Mouse (Mus musculus): ENCODE results near the gene Cd80. TPM values are rescaled to one million over a fixed set of nuclear protein-coding genes. Genes with fewer than 3 reads are reported as not detected.

Gene Cd80
- polyA plus RNA-seq (2014; fragmentation: Nextera tagmentation; extraction: Ambion mirVana) = 0.25 and 0.31 TPM in 2 replicates

- ATAC-seq (no peak), DNase-seq (ENCODE audit: low spot score) (no peak)
- Histone ChIP-seq H3K27me3 (replicated peaks; ENCODE audit: control insufficient read depth, insufficient read depth, low read length) (no peaks in the 10 kb centered on the region), H3K36me3 (ENCODE audit: control insufficient read depth, insufficient read depth, low read length) (no peaks in the 10 kb centered on the region), H3K9ac (ENCODE audit: low read length) (no peak within 1 kb of the TSS), H3K4me3 (ENCODE audit: low read depth, low read length) (no peak within 1 kb of the TSS), H3K4me2 (ENCODE audit: low read length) (no peak within 1 kb of the TSS), H3K27ac (ENCODE audit: low read depth, low read length) (no peak within 1 kb of the TSS), H3K9me3 (replicated peaks; ENCODE audit: control insufficient read depth, low read length) (no peaks in the 10 kb centered on the region), H3K4me1 (ENCODE audit: control insufficient read depth, insufficient read depth, low read length) (peaks cover 4% of the 10 kb centered on the region)
- WGBS = 70% methylated on average over 17 of the region's 17 CpGs
These were observed at the start of gene Cd80 for GRCm38 (mm10) chr16:38455511-38456418. Cd80 (plus strand) TSS chr16:38455561.

GRCm38 (mm10) chr16:38406293-38406692, 49.1 kb upstream of the Cd80 start:
- H3K9ac ChIP-seq (ENCODE audit: low read length) = no peak overlapping the region
- no peak for ATAC-seq
- no peaks in the 10 kb centered on the region for H3K36me3 ChIP-seq (ENCODE audit: control insufficient read depth, insufficient read depth, low read length)
- no peaks in the 10 kb centered on the region for H3K4me1 ChIP-seq (ENCODE audit: control insufficient read depth, insufficient read depth, low read length)
- H3K27me3 ChIP-seq (replicated peaks; ENCODE audit: control insufficient read depth, insufficient read depth, low read length) = no peaks in the 10 kb centered on the region
- no peak overlapping the region for H3K27ac ChIP-seq (ENCODE audit: low read depth, low read length)
- H3K4me2 ChIP-seq (ENCODE audit: low read length) = no peak overlapping the region
- no peak for DNase-seq (ENCODE audit: low spot score)
- H3K9me3 ChIP-seq (replicated peaks; ENCODE audit: control insufficient read depth, low read length) = no peaks in the 10 kb centered on the region
- H3K4me3 ChIP-seq (ENCODE audit: low read depth, low read length) = no peak overlapping the region
- WGBS = 75% methylated on average over 5 of the region's 5 CpGs

GRCm38 (mm10) chr16:38406708-38407107, 48.7 kb upstream of the Cd80 start:
- H3K4me1 ChIP-seq (ENCODE audit: control insufficient read depth, insufficient read depth, low read length) = no peaks in the 10 kb centered on the region
- no peaks in the 10 kb centered on the region for H3K36me3 ChIP-seq (ENCODE audit: control insufficient read depth, insufficient read depth, low read length)
- H3K27me3 ChIP-seq (replicated peaks; ENCODE audit: control insufficient read depth, insufficient read depth, low read length) = no peaks in the 10 kb centered on the region
- 88% methylated on average over 6 of the region's 6 CpGs for WGBS
- H3K4me2 ChIP-seq (ENCODE audit: low read length) = no peak overlapping the region
- no peak overlapping the region for H3K4me3 ChIP-seq (ENCODE audit: low read depth, low read length)
- H3K9ac ChIP-seq (ENCODE audit: low read length) = no peak overlapping the region
- H3K27ac ChIP-seq (ENCODE audit: low read depth, low read length) = no peak overlapping the region
- ATAC-seq = no peak
- no peaks in the 10 kb centered on the region for H3K9me3 ChIP-seq (replicated peaks; ENCODE audit: control insufficient read depth, low read length)
- DNase-seq (ENCODE audit: low spot score) = no peak

- 37% methylated on average over 5 of the region's 5 CpGs for WGBS
- H3K27ac ChIP-seq (ENCODE audit: low read depth, low read length) = no peak overlapping the region
- DNase-seq (ENCODE audit: low spot score) (no peak), ATAC-seq (no peak)
- H3K9ac ChIP-seq (ENCODE audit: low read length) = no peak overlapping the region
- H3K27me3 ChIP-seq (replicated peaks; ENCODE audit: control insufficient read depth, insufficient read depth, low read length) = no peaks in the 10 kb centered on the region
- H3K4me1 ChIP-seq (ENCODE audit: control insufficient read depth, insufficient read depth, low read length) = no peaks in the 10 kb centered on the region
- no peak overlapping the region for H3K4me3 ChIP-seq (ENCODE audit: low read depth, low read length)
- H3K4me2 ChIP-seq (ENCODE audit: low read length) = no peak overlapping the region
- no peaks in the 10 kb centered on the region for H3K9me3 ChIP-seq (replicated peaks; ENCODE audit: control insufficient read depth, low read length)
- H3K36me3 ChIP-seq (ENCODE audit: control insufficient read depth, insufficient read depth, low read length) = no peaks in the 10 kb centered on the region
These were observed 47.8 kb upstream of the Cd80 start for GRCm38 (mm10) chr16:38407584-38407983.

- no peaks in the 10 kb centered on the region for H3K4me1 ChIP-seq (ENCODE audit: control insufficient read depth, insufficient read depth, low read length)
- 89% methylated on average over 8 of the region's 8 CpGs for WGBS
- no peak overlapping the region for H3K27ac ChIP-seq (ENCODE audit: low read depth, low read length)
- no peak overlapping the region for H3K4me2 ChIP-seq (ENCODE audit: low read length)
- no peaks in the 10 kb centered on the region for H3K9me3 ChIP-seq (replicated peaks; ENCODE audit: control insufficient read depth, low read length)
- no peak overlapping the region for H3K9ac ChIP-seq (ENCODE audit: low read length)
- no peak for ATAC-seq
- no peaks in the 10 kb centered on the region for H3K27me3 ChIP-seq (replicated peaks; ENCODE audit: control insufficient read depth, insufficient read depth, low read length)
- no peak overlapping the region for H3K4me3 ChIP-seq (ENCODE audit: low read depth, low read length)
- H3K36me3 ChIP-seq (ENCODE audit: control insufficient read depth, insufficient read depth, low read length) = no peaks in the 10 kb centered on the region
- DNase-seq (ENCODE audit: low spot score) = no peak
These were observed 46.9 kb upstream of the Cd80 start for GRCm38 (mm10) chr16:38408416-38408815.

GRCm38 (mm10) chr16:38414953-38415352, 40.4 kb upstream of the Cd80 start:
- H3K36me3 ChIP-seq (ENCODE audit: control insufficient read depth, insufficient read depth, low read length) = no peaks in the 10 kb centered on the region
- no peak overlapping the region for H3K4me2 ChIP-seq (ENCODE audit: low read length)
- no peak overlapping the region for H3K4me3 ChIP-seq (ENCODE audit: low read depth, low read length)
- no peaks in the 10 kb centered on the region for H3K4me1 ChIP-seq (ENCODE audit: control insufficient read depth, insufficient read depth, low read length)
- no peaks in the 10 kb centered on the region for H3K9me3 ChIP-seq (replicated peaks; ENCODE audit: control insufficient read depth, low read length)
- WGBS = 78% methylated on average over 7 of the region's 7 CpGs
- H3K27ac ChIP-seq (ENCODE audit: low read depth, low read length) = no peak overlapping the region
- ATAC-seq (no peak), DNase-seq (ENCODE audit: low spot score) (no peak)
- H3K9ac ChIP-seq (ENCODE audit: low read length) = no peak overlapping the region
- no peaks in the 10 kb centered on the region for H3K27me3 ChIP-seq (replicated peaks; ENCODE audit: control insufficient read depth, insufficient read depth, low read length)

- no peak overlapping the region for H3K4me3 ChIP-seq (ENCODE audit: low read depth, low read length)
- H3K4me2 ChIP-seq (ENCODE audit: low read length) = no peak overlapping the region
- ATAC-seq (no peak), DNase-seq (ENCODE audit: low spot score) (no peak)
- no peaks in the 10 kb centered on the region for H3K36me3 ChIP-seq (ENCODE audit: control insufficient read depth, insufficient read depth, low read length)
- H3K9ac ChIP-seq (ENCODE audit: low read length) = no peak overlapping the region
- no peak overlapping the region for H3K27ac ChIP-seq (ENCODE audit: low read depth, low read length)
- H3K27me3 ChIP-seq (replicated peaks; ENCODE audit: control insufficient read depth, insufficient read depth, low read length) = no peaks in the 10 kb centered on the region
- H3K4me1 ChIP-seq (ENCODE audit: control insufficient read depth, insufficient read depth, low read length) = no peaks in the 10 kb centered on the region
- no peaks in the 10 kb centered on the region for H3K9me3 ChIP-seq (replicated peaks; ENCODE audit: control insufficient read depth, low read length)
- 84% methylated on average over 2 of the region's 2 CpGs for WGBS
These were observed 30.0 kb upstream of the Cd80 start for GRCm38 (mm10) chr16:38425374-38425773.

GRCm38 (mm10) chr16:38425799-38426198, 29.6 kb upstream of the Cd80 start:
- no peak overlapping the region for H3K27ac ChIP-seq (ENCODE audit: low read depth, low read length)
- no peak overlapping the region for H3K4me2 ChIP-seq (ENCODE audit: low read length)
- no peaks in the 10 kb centered on the region for H3K9me3 ChIP-seq (replicated peaks; ENCODE audit: control insufficient read depth, low read length)
- DNase-seq (ENCODE audit: low spot score) (no peak), ATAC-seq (no peak)
- H3K4me3 ChIP-seq (ENCODE audit: low read depth, low read length) = no peak overlapping the region
- no peak overlapping the region for H3K9ac ChIP-seq (ENCODE audit: low read length)
- 84% methylated on average over 1 of the region's 1 CpGs for WGBS
- H3K4me1 ChIP-seq (ENCODE audit: control insufficient read depth, insufficient read depth, low read length) = no peaks in the 10 kb centered on the region
- no peaks in the 10 kb centered on the region for H3K27me3 ChIP-seq (replicated peaks; ENCODE audit: control insufficient read depth, insufficient read depth, low read length)
- H3K36me3 ChIP-seq (ENCODE audit: control insufficient read depth, insufficient read depth, low read length) = no peaks in the 10 kb centered on the region

GRCm38 (mm10) chr16:38431446-38432185, 23.7 kb upstream of the Cd80 start:
- Histone ChIP-seq H3K4me3 (ENCODE audit: low read depth, low read length) (no peak overlapping the region), H3K4me2 (ENCODE audit: low read length) (no peak overlapping the region), H3K36me3 (ENCODE audit: control insufficient read depth, insufficient read depth, low read length) (no peaks in the 10 kb centered on the region), H3K4me1 (ENCODE audit: control insufficient read depth, insufficient read depth, low read length) (no peaks in the 10 kb centered on the region), H3K27me3 (replicated peaks; ENCODE audit: control insufficient read depth, insufficient read depth, low read length) (no peaks in the 10 kb centered on the region), H3K9ac (ENCODE audit: low read length) (no peak overlapping the region), H3K27ac (ENCODE audit: low read depth, low read length) (no peak overlapping the region), H3K9me3 (replicated peaks; ENCODE audit: control insufficient read depth, low read length) (no peaks in the 10 kb centered on the region)
- ATAC-seq (no peak), DNase-seq (ENCODE audit: low spot score) (no peak)
- 33% methylated on average over 13 of the region's 13 CpGs for WGBS

Measured in forebrain, embryonic 14.5 days (tissue).